Mouse (Mus musculus): ENCODE data around the gene Tcap. TPM values are rescaled to one million over a fixed set of nuclear protein-coding genes. Genes with fewer than 3 reads are reported as not detected.

Gene Tcap
- polyA plus RNA-seq, 1 experiment from 2014 or later = 2.1 TPM

DNA sequence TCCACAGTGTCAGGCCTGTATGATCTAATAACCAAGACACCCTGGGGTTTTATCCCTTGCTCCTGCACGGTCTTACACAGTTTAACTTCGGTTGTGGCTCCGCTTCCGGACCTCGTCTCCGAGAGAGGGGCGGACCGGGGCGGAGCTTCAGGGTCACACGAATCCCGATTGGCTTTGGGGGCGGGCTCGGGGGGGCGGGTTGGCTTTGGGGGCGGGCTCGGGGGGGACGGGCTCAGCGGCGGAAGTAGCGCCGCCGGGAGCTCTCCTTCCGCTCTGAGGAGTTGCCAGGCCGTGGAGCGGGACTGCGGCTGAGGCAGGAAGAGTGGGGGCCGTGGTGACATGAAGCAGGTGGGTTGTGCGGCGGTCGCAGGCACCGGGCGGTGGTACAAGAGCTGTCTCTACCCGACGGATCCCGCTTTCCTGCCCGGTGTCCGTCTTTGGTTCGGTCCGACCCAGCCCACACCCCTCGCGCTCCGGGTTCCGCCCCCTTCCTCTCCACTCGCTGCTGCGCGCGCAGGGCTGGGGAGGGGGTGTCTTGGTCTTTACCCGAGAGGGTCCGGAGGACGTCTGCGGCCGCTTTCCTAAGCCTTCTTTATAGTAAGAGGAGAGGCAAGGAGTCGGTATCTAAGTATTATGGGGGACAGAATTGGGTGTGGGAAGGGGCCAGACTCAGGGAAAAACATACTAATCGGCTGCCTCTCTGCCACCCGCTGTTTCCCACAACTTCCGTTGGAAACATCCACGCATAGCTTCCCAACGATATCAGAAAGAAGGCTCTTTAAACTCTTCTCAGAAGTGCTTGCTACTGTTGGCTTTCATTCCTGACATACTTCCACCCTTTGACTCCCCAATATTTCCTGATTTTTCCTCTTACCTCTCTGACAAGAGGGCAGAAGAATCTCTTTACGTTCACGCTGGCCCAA lies 25.2 kb upstream of the Tcap start, which contains the start of gene Stard3:
Gene Stard3 (plus strand): TSS at position 208 of the 923 bp plus-strand sequence.
- H3K4me3 ChIP-seq (replicated peaks; ENCODE audit: low read depth, low read length) = peak within 1 kb of the TSS; percentile 77

DNA sequence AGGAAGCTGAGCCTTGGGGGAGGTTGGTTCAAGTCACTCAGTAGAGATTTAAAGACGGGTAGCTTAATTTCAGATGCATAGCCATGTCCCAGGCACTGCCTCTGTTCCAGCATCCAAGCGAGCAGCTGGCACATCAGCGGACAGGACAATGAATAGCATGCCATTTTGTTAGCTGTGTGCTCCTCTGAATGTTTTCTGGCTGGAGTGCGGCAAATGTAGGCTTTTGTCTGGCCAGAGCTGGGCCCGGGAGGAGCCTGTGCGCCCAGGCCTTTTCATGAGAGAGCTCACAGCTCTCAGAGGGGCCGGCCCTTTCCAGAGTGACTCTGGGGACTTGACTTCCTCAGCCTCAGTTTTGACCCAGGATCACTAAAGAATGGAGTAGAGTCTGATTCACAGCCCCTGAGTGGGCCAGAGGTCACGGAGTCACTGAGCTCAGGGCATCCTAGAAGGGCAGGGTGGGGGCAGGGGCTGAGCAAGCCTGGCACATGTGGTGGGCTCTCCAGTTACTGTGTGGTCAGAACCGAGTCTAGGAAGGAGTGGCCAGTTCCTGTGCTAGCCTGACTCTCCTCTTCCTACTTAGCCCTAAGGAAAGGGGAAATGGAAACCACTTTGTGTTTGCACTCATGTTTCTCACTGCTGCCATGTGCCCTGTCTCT lies 22.6 kb upstream of the Tcap start:
- no peak for ATAC-seq (replicated peaks; ENCODE audit: low FRiP score, low read depth)
- Histone ChIP-seq H3K4me1 (replicated peaks; ENCODE audit: insufficient read depth, low read length) (peaks cover 29% of the 10 kb centered on the region), H3K4me2 (ENCODE audit: low read length) (0 out of 2 replicates have a peak overlapping the region, but pooled peaks have one; percentile 1)

More for the DNA sequence above, 25.2 kb upstream of the Tcap start, which contains the start of gene Stard3:
- WGBS = under 1% methylated on average over 60 of the region's 60 CpGs
- Histone ChIP-seq H3K9ac (ENCODE audit: low read depth, low read length) (peak within 1 kb of the TSS; percentile 76), H3K4me2 (ENCODE audit: low read length) (peak within 1 kb of the TSS; percentile 76), H3K27me3 (ENCODE audit: insufficient read depth, low read length) (no peaks in the 10 kb centered on the region), H3K9me3 (replicated peaks; ENCODE audit: low read length) (no peaks in the 10 kb centered on the region), H3K4me1 (replicated peaks; ENCODE audit: insufficient read depth, low read length) (peaks cover 29% of the 10 kb centered on the region), H3K27ac (peak within 1 kb of the TSS; percentile 97), H3K36me3 (ENCODE audit: insufficient read depth, low read length) (no peaks in the 10 kb centered on the region)
- TF ChIP-seq CTCF (IDR thresholded peaks at IDR 0.05; ENCODE audit: low read depth) = no peak
- ATAC-seq (replicated peaks; ENCODE audit: low FRiP score, low read depth) = peak; percentile 86
- peak; percentile 95 for DNase-seq (ENCODE audit: low spot score)

DNA sequence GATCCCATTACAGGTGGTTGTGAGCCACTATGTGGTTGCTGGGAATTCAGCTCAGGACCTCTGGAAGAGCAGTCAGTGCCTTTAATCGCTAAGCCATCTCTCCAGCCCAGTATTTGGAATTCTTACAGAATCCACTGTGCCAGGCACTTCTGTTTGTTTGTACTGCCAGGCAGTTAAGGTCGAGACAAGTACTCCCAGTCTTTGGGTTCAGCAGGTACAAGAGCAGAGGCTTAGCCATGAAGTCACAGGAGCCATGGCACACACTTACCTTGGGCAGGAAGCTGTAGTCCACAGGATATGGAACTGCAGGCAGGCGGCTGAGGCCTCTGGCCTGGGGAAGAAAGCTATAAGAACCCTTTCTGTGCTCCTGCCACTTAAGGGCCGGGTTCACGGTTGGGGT lies 19.8 kb upstream of the Tcap start:
- Histone ChIP-seq H3K4me3 (replicated peaks; ENCODE audit: low read depth, low read length) (no peak overlapping the region), H3K36me3 (ENCODE audit: insufficient read depth, low read length) (no peaks in the 10 kb centered on the region), H3K9ac (ENCODE audit: low read depth, low read length) (no peak overlapping the region), H3K27me3 (ENCODE audit: insufficient read depth, low read length) (no peaks in the 10 kb centered on the region), H3K27ac (no peak overlapping the region), H3K9me3 (replicated peaks; ENCODE audit: low read length) (no peaks in the 10 kb centered on the region), H3K4me1 (replicated peaks; ENCODE audit: insufficient read depth, low read length) (peaks cover 22% of the 10 kb centered on the region), H3K4me2 (ENCODE audit: low read length) (no peak overlapping the region)
- ATAC-seq (replicated peaks; ENCODE audit: low FRiP score, low read depth) (no peak), DNase-seq (ENCODE audit: low spot score) (no peak)
- TF ChIP-seq CTCF (IDR thresholded peaks at IDR 0.05; ENCODE audit: low read depth) = no peak
- 85% methylated on average over 5 of the region's 5 CpGs for WGBS

More for the DNA sequence above, 22.6 kb upstream of the Tcap start:
- H3K27me3 ChIP-seq (ENCODE audit: insufficient read depth, low read length) = no peaks in the 10 kb centered on the region
- H3K9ac ChIP-seq (ENCODE audit: low read depth, low read length) = 0 out of 2 replicates have a peak overlapping the region, but pooled peaks have one; percentile 31
- TF ChIP-seq CTCF (IDR thresholded peaks at IDR 0.05; ENCODE audit: low read depth) = no peak
- H3K27ac ChIP-seq = peak overlapping the region; percentile 42; the same call in 1 of the 2 replicates
- no peak for DNase-seq (ENCODE audit: low spot score)
- H3K36me3 ChIP-seq (ENCODE audit: insufficient read depth, low read length) = no peaks in the 10 kb centered on the region
- H3K9me3 ChIP-seq (replicated peaks; ENCODE audit: low read length) = no peaks in the 10 kb centered on the region
- 45% methylated on average over 9 of the region's 9 CpGs for WGBS
- no peak overlapping the region for H3K4me3 ChIP-seq (replicated peaks; ENCODE audit: low read depth, low read length)

DNA sequence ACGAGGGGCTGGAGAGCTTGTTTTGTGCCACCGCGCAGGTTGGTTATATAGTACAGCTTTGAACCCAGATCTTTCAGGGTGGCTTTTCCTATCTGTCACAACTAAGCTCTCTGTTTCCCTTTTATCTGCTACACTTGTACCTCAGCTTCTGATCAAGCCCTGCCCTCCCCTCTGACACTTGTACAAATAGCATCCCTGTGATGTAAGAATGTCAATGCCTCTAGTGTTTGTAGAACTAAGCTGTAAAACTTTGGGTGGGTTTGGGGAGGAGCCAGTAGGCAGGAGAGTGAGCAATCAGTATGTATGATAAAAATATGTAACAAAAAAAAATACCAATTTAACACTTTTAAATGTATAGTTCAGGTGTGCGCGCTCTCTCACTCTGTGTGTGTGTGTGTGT lies 19.2 kb upstream of the Tcap start:
- DNase-seq (ENCODE audit: low spot score) = no peak

DNA sequence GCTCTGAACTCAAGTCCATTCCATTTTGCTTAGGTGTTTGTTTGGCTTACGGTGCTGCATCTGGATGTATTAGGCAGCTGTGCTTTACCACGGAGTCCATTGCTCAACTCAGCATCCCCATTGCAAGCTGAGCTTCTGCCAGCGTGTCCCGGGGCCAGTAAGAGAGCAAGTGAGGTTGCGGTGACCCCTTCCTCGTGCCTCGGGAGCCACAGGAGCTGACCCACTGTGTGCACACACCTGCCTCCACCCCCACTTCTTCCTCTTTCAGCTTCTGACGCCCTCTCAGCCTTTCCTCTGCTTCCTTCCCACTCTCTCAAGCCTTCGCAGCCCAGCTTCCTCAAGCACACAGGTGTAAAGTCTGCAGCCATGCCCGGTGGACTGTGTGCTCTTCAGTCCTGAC lies 17.3 kb upstream of the Tcap start:
- Histone ChIP-seq H3K4me1 (replicated peaks; ENCODE audit: insufficient read depth, low read length) (peaks cover 6% of the 10 kb centered on the region; the same call in 1 of the 2 replicates), H3K4me2 (ENCODE audit: low read length) (no peak overlapping the region), H3K27me3 (ENCODE audit: insufficient read depth, low read length) (no peaks in the 10 kb centered on the region), H3K4me3 (replicated peaks; ENCODE audit: low read depth, low read length) (no peak overlapping the region), H3K9me3 (replicated peaks; ENCODE audit: low read length) (no peaks in the 10 kb centered on the region), H3K27ac (no peak overlapping the region), H3K36me3 (ENCODE audit: insufficient read depth, low read length) (no peaks in the 10 kb centered on the region), H3K9ac (ENCODE audit: low read depth, low read length) (no peak overlapping the region)
- ATAC-seq (replicated peaks; ENCODE audit: low FRiP score, low read depth) (no peak), DNase-seq (ENCODE audit: low spot score) (no peak)
- WGBS = 82% methylated on average over 10 of the region's 10 CpGs
- no peak for TF ChIP-seq CTCF (IDR thresholded peaks at IDR 0.05; ENCODE audit: low read depth)

More for the DNA sequence above, 19.2 kb upstream of the Tcap start:
- Histone ChIP-seq H3K27me3 (ENCODE audit: insufficient read depth, low read length) (no peaks in the 10 kb centered on the region), H3K9ac (ENCODE audit: low read depth, low read length) (no peak overlapping the region), H3K27ac (no peak overlapping the region), H3K4me2 (ENCODE audit: low read length) (no peak overlapping the region), H3K4me1 (replicated peaks; ENCODE audit: insufficient read depth, low read length) (peaks cover 17% of the 10 kb centered on the region), H3K36me3 (ENCODE audit: insufficient read depth, low read length) (no peaks in the 10 kb centered on the region), H3K4me3 (replicated peaks; ENCODE audit: low read depth, low read length) (no peak overlapping the region), H3K9me3 (replicated peaks; ENCODE audit: low read length) (no peaks in the 10 kb centered on the region)
- no peak for TF ChIP-seq CTCF (IDR thresholded peaks at IDR 0.05; ENCODE audit: low read depth)
- WGBS = 96% methylated on average over 5 of the region's 5 CpGs
- no peak for ATAC-seq (replicated peaks; ENCODE audit: low FRiP score, low read depth)

DNA sequence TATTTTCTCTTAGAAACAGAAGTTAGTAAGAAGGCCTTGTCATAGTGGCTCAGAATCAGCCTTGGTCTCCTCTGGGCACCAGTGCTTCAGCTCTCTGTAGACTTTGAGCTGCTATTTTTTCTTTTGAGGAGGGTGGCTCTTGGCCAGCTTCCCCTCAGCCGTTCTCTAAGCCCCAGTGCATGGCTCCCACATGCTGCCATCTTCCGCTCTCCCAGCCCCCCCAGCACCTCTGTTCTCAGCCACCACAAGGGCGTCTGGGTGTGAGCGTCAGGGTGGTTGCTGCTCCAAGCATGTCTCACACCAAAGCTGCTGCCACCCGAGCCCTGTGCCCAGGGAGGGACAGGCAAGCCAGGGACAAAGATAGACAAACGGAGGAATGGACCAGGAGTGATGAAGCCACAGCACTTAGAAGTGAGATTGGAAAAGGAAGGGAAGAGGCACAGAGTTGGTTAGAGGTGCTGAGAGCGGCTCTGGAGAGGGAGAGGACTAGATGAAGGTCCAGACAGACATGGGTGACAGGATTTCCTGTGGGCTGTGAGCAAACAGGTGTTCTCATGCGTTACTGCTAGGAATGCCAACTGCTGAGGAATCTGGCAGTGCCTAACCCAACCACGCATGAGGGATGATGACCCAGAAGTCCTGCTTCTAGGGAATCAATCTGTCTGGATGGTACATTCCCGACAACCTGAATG lies 16.3 kb upstream of the Tcap start:
- Histone ChIP-seq H3K27ac (no peak overlapping the region), H3K4me3 (replicated peaks; ENCODE audit: low read depth, low read length) (no peak overlapping the region), H3K27me3 (ENCODE audit: insufficient read depth, low read length) (no peaks in the 10 kb centered on the region), H3K36me3 (ENCODE audit: insufficient read depth, low read length) (no peaks in the 10 kb centered on the region), H3K9ac (ENCODE audit: low read depth, low read length) (no peak overlapping the region), H3K4me2 (ENCODE audit: low read length) (no peak overlapping the region), H3K4me1 (replicated peaks; ENCODE audit: insufficient read depth, low read length) (no peaks in the 10 kb centered on the region), H3K9me3 (replicated peaks; ENCODE audit: low read length) (no peaks in the 10 kb centered on the region)
- no peak for TF ChIP-seq CTCF (IDR thresholded peaks at IDR 0.05; ENCODE audit: low read depth)
- 65% methylated on average over 10 of the region's 10 CpGs for WGBS
- DNase-seq (ENCODE audit: low spot score) = no peak
- ATAC-seq (replicated peaks; ENCODE audit: low FRiP score, low read depth) = no peak
